Mouse (Mus musculus) hindbrain, embryonic 12.5 days (tissue): ENCODE results near the gene Mto1. TPM values are rescaled to one million over a fixed set of nuclear protein-coding genes. Genes with fewer than 3 reads are reported as not detected.
A peak's percentile ranks its signal among the peaks of the same experiment; 100 is the strongest.
"Not testable (repeated sequence)": the region's sequence is repeated elsewhere in the genome, so short reads cannot be mapped to it uniquely, and the experiment has no call there.

Source experiments
- ATAC-seq: fragments of 200-750 bp; cut with Nextera tagmentation; 2 replicates; pipeline ENCODE4 v1.8.0; 2017; ENCODE audit warnings: moderate TSS enrichment; ENCODE audit not compliant: low FRiP score
- H3K27ac ChIP-seq: fragments of 300-500 bp; sonication (generic); 2 replicates; pipeline ENCODE4 v1.5.1; 2016; ENCODE audit warnings: mild to moderate bottlenecking
- H3K27me3 ChIP-seq: fragments of 300-500 bp; sonication (generic); 2 replicates; pipeline ENCODE4 v1.6.1; 2016; ENCODE audit warnings: mild to moderate bottlenecking
- H3K36me3 ChIP-seq: fragments of 300-500 bp; sonication (generic); 2 replicates; pipeline ENCODE4 v1.6.1; 2016; ENCODE audit warnings: mild to moderate bottlenecking
- H3K4me1 ChIP-seq: fragments of 300-500 bp; sonication (generic); 2 replicates; pipeline ENCODE4 v1.6.1; 2016
- H3K4me2 ChIP-seq: fragments of 300-500 bp; sonication (generic); replicated peaks from 2 replicates; pipeline ENCODE4 v1.6.1; 2016; ENCODE audit warnings: mild to moderate bottlenecking
- H3K4me3 ChIP-seq: fragments of 300-500 bp; sonication (generic); 2 replicates; pipeline ENCODE4 v1.5.1; 2016; ENCODE audit warnings: mild to moderate bottlenecking
- H3K9ac ChIP-seq: fragments of 300-500 bp; sonication (generic); 2 replicates; pipeline ENCODE4 v1.6.1; 2016; ENCODE audit warnings: mild to moderate bottlenecking, moderate library complexity
- H3K9me3 ChIP-seq: fragments of 300-500 bp; sonication (generic); replicated peaks from 2 replicates; pipeline ENCODE4 v1.6.1; 2016; ENCODE audit warnings: mild to moderate bottlenecking
- WGBS: fragments of 180-500 bp; shearing (Covaris S2); methylation state at CpG from one replicate; pipeline ENCODE4 v1.1.7; 2016; 5-methylcytosine and 5-hydroxymethylcytosine counted together
- polyA plus RNA-seq: library from polyadenylated mRNA; unstranded; fragments of >200 nt; fragmentation: Nextera tagmentation; extraction: Ambion mirVana; gene quantifications from 2 replicates; pipeline ENCODE4 v1.2.1, GENCODE M21; 2016

The Mto1 gene
- polyA plus RNA-seq, 1 experiment from 2014 or later, result 23.2 TPM

DNA sequence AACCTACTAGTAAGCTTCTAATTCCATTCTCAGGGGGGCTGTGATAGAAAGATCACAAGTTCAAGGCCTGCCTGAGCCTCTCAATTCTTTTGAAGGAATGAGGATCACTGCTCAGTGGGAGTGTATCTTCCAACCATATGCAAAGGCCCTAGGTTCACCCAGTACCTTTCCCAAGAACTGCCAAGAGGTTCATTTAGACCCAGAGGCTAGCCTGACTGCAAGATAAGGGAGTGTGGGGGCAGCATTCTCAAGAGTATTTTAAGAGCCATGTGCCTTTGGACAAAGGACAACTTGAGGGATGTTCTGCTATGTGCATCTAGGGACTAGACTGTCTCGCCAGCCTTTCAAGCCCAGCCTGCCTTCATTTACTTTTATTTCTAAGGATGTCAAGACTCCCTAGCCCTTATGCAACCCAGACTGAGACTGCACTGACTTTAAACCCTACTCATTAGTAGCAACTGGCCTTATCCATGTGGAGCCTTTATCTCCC, 28.6 kb downstream of the Mto1 start:
- Histone ChIP-seq H3K27ac (0 out of 2 replicates have a peak overlapping the region, but pooled peaks have one; percentile 2), H3K9ac (no peak overlapping the region), H3K36me3 (peaks cover 48% of the 10 kb centered on the region), H3K9me3 (no peaks in the 10 kb centered on the region), H3K4me1 (peaks cover 9% of the 10 kb centered on the region), H3K4me3 (no peak overlapping the region), H3K4me2 (no peak overlapping the region), H3K27me3 (no peaks in the 10 kb centered on the region)
- WGBS, result 17% methylated on average over 1 of the region's 1 CpGs
- ATAC-seq, result no peak

DNA sequence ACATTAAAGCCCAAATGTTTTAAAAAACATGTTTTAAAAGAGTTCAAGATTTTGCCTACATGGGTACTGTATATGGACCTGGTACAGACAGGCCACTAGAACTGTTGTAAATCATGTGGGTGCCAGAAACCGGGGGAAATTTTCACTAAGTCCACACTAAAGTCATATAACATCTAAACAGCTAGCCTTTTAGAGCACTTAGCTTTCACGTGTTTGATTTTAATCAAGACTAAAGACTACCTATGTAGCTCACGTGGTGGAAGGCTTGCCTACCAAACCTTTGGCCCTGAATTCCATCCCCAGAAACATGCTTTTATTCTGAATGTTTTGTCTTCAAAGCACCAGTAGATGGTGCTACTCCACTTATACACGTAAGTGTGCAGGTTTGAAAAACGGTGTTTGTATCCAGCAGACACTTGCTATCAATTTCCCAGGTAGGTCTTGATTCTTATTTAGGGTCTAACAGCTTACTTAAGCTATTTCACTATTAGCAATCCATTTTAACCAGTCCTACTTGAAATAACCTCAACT, 29.1 kb downstream of the Mto1 start:
- no peaks in the 10 kb centered on the region for H3K27me3 ChIP-seq
- no peak overlapping the region for H3K4me3 ChIP-seq
- peaks cover 48% of the 10 kb centered on the region for H3K36me3 ChIP-seq
- H3K4me2 ChIP-seq, result no peak overlapping the region
- H3K9me3 ChIP-seq, result no peaks in the 10 kb centered on the region
- H3K27ac ChIP-seq, result 0 out of 2 replicates have a peak overlapping the region, but pooled peaks have one; percentile 2
- H3K4me1 ChIP-seq, result peaks cover 9% of the 10 kb centered on the region
- WGBS, result 5% methylated on average over 5 of the region's 5 CpGs
- no peak overlapping the region for H3K9ac ChIP-seq
- ATAC-seq, result no peak

DNA sequence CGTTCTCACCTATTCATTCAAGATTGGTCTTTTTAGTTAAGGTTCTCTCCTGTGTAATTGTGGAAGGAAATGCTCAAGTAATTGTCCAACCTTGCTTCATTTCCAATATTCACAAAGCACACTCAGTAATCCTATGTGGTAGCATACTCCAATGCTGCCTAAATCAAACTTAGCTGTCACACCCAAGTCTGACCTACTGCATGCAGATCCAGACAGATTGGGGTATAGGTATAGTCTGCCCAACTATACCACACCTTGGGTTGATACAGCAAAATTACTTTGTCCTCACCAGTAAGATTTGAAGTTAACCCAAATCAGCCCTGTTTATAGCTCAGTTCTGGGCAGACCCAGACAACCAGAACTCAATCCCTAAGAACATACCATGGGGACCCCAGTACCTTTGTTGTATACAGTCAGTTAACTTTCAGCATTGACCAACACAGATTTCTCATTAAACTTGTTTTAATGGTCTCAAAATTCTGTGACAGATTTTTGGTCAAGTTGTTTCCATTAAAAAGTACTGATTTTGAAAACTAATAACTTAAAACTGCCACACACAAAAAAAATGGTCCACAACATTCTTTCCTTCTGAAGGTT, 30.1 kb downstream of the Mto1 start:
- Histone ChIP-seq H3K4me1 (peaks cover 17% of the 10 kb centered on the region), H3K4me2 (0 out of 2 replicates have a peak overlapping the region, but pooled peaks have one; percentile 13), H3K36me3 (peaks cover 48% of the 10 kb centered on the region)
- not testable (repeated sequence) for H3K27ac ChIP-seq, H3K27me3 ChIP-seq, H3K9me3 ChIP-seq, ATAC-seq, H3K9ac ChIP-seq, H3K4me3 ChIP-seq
- WGBS, result 60% methylated on average over 1 of the region's 1 CpGs

DNA sequence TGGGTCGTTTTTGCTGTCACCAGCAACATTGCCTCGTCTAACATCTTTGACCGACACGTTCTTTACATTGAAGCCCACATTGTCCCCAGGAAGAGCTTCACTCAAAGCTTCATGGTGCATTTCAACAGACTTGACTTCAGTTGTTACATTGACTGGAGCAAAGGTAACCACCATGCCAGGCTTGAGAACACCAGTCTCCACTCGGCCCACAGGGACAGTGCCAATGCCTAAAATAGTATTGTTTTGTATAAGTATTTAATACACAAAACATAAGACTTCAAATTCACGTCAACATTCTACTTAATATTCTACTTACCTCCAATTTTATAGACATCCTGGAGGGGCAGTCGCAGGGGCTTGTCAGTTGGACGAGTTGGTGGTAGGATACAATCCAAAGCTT, 31.3 kb downstream of the Mto1 start:
- H3K27me3 ChIP-seq, ATAC-seq, H3K27ac ChIP-seq, H3K9me3 ChIP-seq: not testable (repeated sequence)
- peaks cover 37% of the 10 kb centered on the region for H3K36me3 ChIP-seq
- H3K4me2 ChIP-seq, result peak overlapping the region; percentile 67
- peak overlapping the region; percentile 16; the same call in 1 of the 2 replicates for H3K4me3 ChIP-seq
- peak overlapping the region; percentile 49 for H3K9ac ChIP-seq
- peaks cover 19% of the 10 kb centered on the region for H3K4me1 ChIP-seq
- WGBS, result 33% methylated on average over 8 of the region's 8 CpGs

DNA sequence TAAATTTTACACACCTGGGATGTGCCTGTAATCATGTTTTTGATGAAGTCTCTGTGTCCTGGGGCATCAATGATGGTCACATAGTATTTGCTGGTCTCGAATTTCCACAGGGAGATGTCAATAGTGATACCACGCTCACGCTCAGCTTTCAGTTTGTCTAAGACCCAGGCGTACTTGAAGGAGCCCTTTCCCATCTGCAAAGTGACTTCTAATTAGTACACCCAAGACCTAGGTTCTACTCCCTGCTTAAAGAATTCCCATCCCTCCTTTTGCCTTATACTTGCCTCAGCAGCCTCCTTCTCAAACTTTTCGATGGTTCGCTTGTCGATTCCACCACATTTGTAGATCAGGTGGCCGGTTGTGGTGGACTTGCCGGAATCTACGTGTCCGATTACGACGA, 32.2 kb downstream of the Mto1 start:
- WGBS, result under 1% methylated on average over 13 of the region's 13 CpGs

DNA sequence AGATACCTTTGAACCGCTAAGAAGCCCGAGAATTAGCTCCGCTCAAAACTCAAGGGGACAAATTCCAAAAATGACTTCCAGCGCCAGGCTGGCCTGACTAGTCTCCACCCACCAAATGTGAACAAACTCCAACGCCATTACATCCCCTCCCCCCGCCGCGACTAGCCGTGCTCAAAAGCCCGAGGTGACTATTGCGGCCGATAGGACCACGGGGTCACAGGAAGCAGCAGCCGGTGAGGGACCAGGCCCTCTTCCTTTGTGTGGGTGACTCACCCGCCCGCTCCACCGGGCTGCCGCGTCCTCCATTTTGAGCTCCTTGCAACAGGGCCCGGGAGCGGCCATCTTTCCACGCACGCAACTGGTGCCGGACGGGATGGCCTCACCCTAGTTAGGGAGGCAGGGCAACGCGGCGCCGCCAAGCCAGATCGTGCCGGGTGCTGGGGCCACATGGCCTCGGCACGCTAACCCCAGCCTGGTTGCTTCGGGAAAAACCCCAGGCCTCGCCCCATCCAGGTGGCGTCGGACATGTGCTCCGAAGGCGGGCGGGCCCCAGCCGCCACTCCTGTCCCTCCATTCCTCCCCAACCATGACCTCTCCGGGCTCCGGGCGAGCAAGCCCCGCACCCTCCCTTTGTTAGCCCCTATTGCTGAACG, 32.8 kb downstream of the Mto1 start:
- no peaks in the 10 kb centered on the region for H3K27me3 ChIP-seq
- WGBS, result under 1% methylated on average over 46 of the region's 46 CpGs
- H3K4me3 ChIP-seq, result peak overlapping the region; percentile 97
- H3K4me2 ChIP-seq, result peak overlapping the region; percentile 67
- peak overlapping the region; percentile 97 for H3K9ac ChIP-seq
- peaks cover 19% of the 10 kb centered on the region for H3K4me1 ChIP-seq
- H3K27ac ChIP-seq, result peak overlapping the region; percentile 98
- peak; percentile 39 for ATAC-seq
- peaks cover 33% of the 10 kb centered on the region for H3K36me3 ChIP-seq
- no peaks in the 10 kb centered on the region for H3K9me3 ChIP-seq

More for the DNA sequence above, 32.2 kb downstream of the Mto1 start:
- H3K9ac ChIP-seq, result peak overlapping the region; percentile 97
- not testable (repeated sequence) for ATAC-seq, H3K27me3 ChIP-seq, H3K9me3 ChIP-seq
- H3K27ac ChIP-seq, result peak overlapping the region; percentile 98
- H3K4me1 ChIP-seq, result peaks cover 19% of the 10 kb centered on the region
- peak overlapping the region; percentile 67 for H3K4me2 ChIP-seq
- H3K4me3 ChIP-seq, result peak overlapping the region; percentile 97
- peaks cover 33% of the 10 kb centered on the region for H3K36me3 ChIP-seq

DNA sequence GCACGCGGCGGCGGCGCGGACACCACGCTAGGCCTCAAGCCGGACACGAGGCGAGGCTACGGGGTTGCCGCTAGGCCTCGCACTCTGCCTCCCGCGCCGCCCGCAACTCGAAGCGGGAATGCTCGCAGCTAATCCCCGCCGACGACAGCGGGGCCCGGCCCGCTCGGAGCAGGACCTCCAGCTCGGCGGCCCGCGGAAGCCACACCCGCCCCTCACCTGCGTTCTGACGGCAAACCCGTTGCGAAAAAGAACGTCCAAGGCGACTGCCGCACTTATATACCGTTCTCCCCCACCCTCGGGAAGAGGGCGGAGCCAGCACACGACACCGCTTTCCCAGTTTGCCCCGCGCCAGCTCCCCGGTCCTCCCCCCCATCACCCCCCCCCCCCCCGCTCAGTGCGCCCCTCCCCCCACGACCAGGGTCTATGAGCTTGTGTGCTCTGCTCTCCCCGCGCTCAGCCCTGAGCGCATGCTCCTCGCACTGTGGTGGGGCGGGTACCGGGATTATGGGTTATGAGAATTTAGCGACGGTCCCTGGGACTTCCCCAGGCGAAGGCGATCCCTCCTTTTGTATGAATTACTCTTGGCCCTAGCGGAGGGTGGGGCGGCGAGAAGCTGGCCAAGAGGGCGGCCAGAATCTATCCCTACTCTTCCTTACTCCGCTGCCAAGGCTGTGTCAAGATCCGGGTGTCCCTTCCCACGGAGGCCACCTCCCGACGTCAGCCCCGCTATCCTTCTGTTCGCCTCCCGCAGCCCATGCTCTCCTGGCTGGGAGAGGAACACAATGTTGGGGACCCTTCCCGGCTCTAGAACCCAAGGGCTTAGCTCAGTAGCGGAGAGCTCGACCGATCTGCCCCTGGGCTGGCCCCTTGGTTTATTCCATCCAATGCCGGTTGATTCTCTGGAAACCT, 33.7 kb downstream of the Mto1 start:
- H3K9me3 ChIP-seq, result no peaks in the 10 kb centered on the region
- H3K27me3 ChIP-seq, result no peaks in the 10 kb centered on the region
- peaks cover 19% of the 10 kb centered on the region for H3K4me1 ChIP-seq
- H3K4me3 ChIP-seq, result peak overlapping the region; percentile 97
- WGBS, result under 1% methylated on average over 72 of the region's 77 CpGs
- ATAC-seq, result peak; percentile 99
- H3K27ac ChIP-seq, result peak overlapping the region; percentile 98
- peaks cover 24% of the 10 kb centered on the region for H3K36me3 ChIP-seq
- H3K4me2 ChIP-seq, result peak overlapping the region; percentile 67
- H3K9ac ChIP-seq, result peak overlapping the region; percentile 97

DNA sequence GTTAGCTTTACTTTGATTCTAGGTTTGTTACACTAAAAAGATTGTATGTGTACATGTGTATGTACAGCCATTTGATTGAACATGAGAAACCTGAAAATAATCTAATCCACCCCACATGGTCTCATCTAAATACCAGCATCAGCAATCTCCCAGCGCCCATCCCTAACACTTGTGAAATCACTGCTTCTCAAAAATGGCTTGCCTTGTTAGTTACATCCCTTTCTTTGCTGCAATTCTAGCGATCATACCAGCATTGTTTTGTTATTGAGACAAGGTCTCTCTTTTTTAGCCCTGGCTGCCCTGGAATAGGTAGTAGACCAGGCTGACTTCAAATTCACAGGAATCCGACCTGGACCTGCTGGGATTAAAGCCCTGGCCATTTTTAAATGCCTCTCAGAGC, 34.4 kb downstream of the Mto1 start:
- peak overlapping the region; percentile 97 for H3K4me3 ChIP-seq
- WGBS, result 5% methylated on average over 3 of the region's 3 CpGs
- peaks cover 19% of the 10 kb centered on the region for H3K4me1 ChIP-seq
- no peak for ATAC-seq
- H3K9ac ChIP-seq, result peak overlapping the region; percentile 68
- H3K4me2 ChIP-seq, result peak overlapping the region; percentile 49
- H3K27me3 ChIP-seq, result no peaks in the 10 kb centered on the region
- H3K27ac ChIP-seq, result peak overlapping the region; percentile 98
- peaks cover 18% of the 10 kb centered on the region for H3K36me3 ChIP-seq
- no peaks in the 10 kb centered on the region for H3K9me3 ChIP-seq

DNA sequence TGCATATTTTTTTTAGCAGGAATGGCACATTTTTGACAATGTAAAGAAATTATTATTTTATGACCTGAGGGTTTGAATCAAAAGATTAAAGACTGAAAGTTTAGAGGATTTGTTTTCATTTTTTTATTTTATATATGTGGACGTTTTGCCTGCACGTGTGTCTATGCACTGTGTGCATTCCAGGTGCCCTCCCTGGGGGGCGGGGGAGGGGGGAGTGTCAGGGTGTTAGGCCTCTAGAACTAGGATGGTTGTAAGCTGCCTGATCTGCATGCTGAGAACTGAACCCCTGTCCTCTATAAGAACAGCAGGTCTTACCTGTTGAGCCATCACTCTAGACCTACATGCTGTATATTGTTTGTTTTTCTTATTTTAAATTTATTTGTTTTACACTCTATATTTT, 36.7 kb downstream of the Mto1 start:
- no peak overlapping the region for H3K9ac ChIP-seq
- H3K4me3 ChIP-seq, result no peak overlapping the region
- no peaks in the 10 kb centered on the region for H3K9me3 ChIP-seq
- no peaks in the 10 kb centered on the region for H3K36me3 ChIP-seq
- H3K4me1 ChIP-seq, result peaks cover 17% of the 10 kb centered on the region
- H3K27me3 ChIP-seq, result no peaks in the 10 kb centered on the region
- no peak overlapping the region for H3K27ac ChIP-seq
- 70% methylated on average over 3 of the region's 3 CpGs for WGBS
- no peak for ATAC-seq
- no peak overlapping the region for H3K4me2 ChIP-seq

DNA sequence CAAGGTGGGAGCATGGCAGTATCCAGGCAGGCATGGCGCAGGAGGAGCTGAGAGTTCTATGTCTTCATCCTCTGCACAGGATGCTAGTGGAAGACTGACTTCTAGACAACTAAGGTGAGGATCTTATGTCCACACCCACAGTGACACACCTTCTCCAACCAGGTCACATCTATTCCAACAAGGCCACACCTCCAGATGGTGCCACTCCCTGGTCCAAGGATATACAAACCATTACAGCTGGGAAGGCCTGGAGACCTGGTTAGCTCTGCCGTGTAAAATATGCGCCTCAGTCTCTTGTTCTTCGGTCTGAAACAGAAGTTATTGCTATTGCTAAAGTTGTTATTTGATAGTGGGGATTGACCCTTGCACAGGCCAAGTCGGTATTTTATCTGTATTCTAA, 40.0 kb downstream of the Mto1 start:
- not testable (repeated sequence) for H3K27ac ChIP-seq, H3K4me1 ChIP-seq, H3K36me3 ChIP-seq, H3K9ac ChIP-seq, H3K4me2 ChIP-seq, H3K4me3 ChIP-seq, H3K27me3 ChIP-seq, H3K9me3 ChIP-seq, ATAC-seq
- WGBS, result 95% methylated on average over 5 of the region's 5 CpGs

DNA sequence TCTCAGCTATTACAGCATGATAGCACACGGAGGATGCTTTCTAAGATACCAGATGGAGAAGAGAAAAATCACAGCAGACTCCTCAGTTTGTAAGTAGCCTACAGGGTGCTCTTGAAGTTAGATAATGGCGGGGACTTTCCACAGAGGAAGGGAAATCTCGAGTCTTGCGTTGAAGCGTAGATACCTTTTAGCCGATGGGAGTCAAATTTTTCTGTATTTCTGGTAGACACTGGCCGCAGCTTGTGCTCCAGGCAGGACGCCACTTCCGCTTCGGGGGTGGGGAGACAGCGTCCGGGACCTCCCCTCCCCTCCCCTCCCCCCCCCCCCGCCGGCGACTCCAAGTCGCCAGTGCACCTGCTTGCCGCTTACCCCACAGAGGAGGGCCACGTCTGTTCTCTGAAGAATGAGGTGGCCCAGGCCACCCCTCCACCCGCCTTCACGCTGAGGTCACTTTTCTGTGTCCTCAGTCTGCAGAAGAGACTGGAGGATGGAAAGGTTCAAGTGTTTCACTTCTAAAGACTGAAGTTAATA, 40.9 kb downstream of the Mto1 start, which contains the start of gene Eef1a1:
Gene Eef1a1 (minus strand): TSS at position 262 of the 531 bp plus-strand sequence.
- Histone ChIP-seq H3K4me3 (peak within 1 kb of the TSS; percentile 37), H3K9me3 (no peaks in the 10 kb centered on the region), H3K27ac (peak within 1 kb of the TSS; percentile 18; the same call in 1 of the 2 replicates), H3K27me3 (no peaks in the 10 kb centered on the region), H3K4me1 (peaks cover 7% of the 10 kb centered on the region; the same call in 1 of the 2 replicates), H3K4me2 (peak within 1 kb of the TSS; percentile 67), H3K9ac (peak within 1 kb of the TSS; percentile 58), H3K36me3 (no peaks in the 10 kb centered on the region)
- 3% methylated on average over 17 of the region's 20 CpGs for WGBS
- ATAC-seq, result peak; percentile 61
